Mouse (Mus musculus): ENCODE results near the gene Gm8180. TPM values are rescaled to one million over a fixed set of nuclear protein-coding genes. Genes with fewer than 3 reads are reported as not detected.
"Not testable (repeated sequence)": the region's sequence is repeated elsewhere in the genome, so short reads cannot be mapped to it uniquely, and the experiment has no call there.

Gm8180 gene
- total and polyA plus RNA-seq, 3 experiments, result not detected

DNA sequence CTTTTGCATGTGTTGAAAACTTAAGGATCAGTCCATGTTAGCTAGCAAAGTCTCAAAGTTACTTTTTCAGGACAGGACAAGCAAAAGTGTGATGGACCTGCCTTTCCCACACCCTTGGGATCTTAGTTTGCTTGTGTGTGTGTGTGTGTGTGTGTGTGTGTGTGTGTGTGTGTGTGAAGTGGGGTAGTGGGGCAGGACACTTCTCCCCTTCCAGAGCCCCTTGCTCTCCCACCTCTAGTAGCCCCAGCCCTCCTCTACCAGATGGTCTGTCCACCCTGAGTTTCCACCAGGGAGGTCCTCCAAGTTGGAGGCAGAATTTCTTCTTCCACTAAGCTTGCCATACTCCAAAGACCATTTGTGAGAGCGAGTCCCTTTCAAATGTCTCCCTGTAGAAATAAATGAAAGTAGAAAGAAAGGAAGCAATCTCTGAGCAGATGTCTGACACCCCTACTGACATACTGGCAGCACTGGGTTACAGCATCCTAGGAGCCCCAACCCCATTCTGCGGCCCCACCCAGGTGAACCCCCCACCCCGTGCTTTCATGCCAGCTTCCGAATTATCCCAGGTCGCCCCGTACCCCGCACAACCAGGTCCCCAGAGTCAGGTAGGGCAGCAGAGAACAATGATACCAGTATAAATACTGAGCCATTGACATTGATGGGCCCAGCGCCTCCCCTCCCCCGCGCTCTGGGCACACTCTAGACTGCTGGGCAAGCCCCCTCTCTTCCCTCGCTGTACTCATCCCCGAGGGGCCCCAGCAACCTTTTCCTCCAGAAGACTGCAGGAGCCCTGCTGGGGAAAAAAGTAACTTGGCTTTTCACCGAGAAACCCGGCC, 11.7 kb upstream of the Gm8180 start:
- no peak for ATAC-seq (ENCODE audit: extremely low read depth, insufficient number of reproducible peaks, low FRiP score, poor library complexity, severe bottlenecking)
- Histone ChIP-seq H3K27me3 (ENCODE audit: insufficient read depth, low read length) (no peaks in the 10 kb centered on the region), H3K9me3 (replicated peaks) (peaks cover 11% of the 10 kb centered on the region), H3K4me3 (ENCODE audit: low read depth, low read length) (no peak overlapping the region), H3K4me1 (ENCODE audit: insufficient read depth, low read depth, low read length) (no peaks in the 10 kb centered on the region), H3K36me3 (replicated peaks) (no peaks in the 10 kb centered on the region)
- no peak for DNase-seq (ENCODE audit: low spot score)
- TF ChIP-seq GATA1 (IDR thresholded peaks at IDR 0.05; ENCODE audit: borderline replicate concordance, low read length) (no peak), TAL1 (conservative IDR thresholded peaks at IDR 0.05; ENCODE audit: low read depth, low read length) (no peak), POLR2AphosphoS5 (IDR thresholded peaks at IDR 0.05; ENCODE audit: insufficient replicate concordance, low read depth, low read length) (no peak), CTCF (IDR thresholded peaks at IDR 0.05; ENCODE audit: low read depth, low read length) (no peak), GATA2 (IDR thresholded peaks at IDR 0.05; ENCODE audit: borderline replicate concordance, low read depth, low read length) (no peak)

DNA sequence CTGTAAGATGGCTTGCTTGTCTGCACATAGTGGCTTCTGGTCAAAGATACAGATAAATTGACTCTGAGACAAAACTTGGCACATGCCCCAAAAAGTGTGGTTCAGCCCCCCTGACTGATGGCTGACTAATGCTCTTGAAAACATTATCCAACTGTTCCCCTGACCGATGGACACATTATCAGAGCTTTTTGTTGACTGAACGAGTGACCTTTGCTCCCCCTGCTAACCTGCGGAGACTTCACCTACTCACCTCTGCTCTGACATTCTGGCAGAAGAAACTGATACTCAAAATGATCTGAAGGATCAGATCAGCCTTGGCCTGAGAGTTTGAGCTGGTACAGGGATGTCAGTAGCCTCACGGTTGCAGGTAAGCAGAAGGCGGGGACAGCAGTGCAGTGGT, 9.3 kb upstream of the Gm8180 start:
- not testable (repeated sequence) for H3K27me3 ChIP-seq (ENCODE audit: insufficient read depth, low read length); H3K36me3 ChIP-seq (replicated peaks); H3K4me3 ChIP-seq (ENCODE audit: low read depth, low read length); H3K4me1 ChIP-seq (ENCODE audit: insufficient read depth, low read depth, low read length); ATAC-seq (ENCODE audit: extremely low read depth, insufficient number of reproducible peaks, low FRiP score, poor library complexity, severe bottlenecking); DNase-seq (ENCODE audit: low spot score)
- H3K9me3 ChIP-seq (replicated peaks), result peaks cover 11% of the 10 kb centered on the region

GRCm38 (mm10) chr14:43747566-43747965, 37.0 kb downstream of the Gm8180 start, which contains the start of gene Gm6526:
Gene Gm6526, plus strand, starts transcription at chr14:43747866.
- ATAC-seq (ENCODE audit: extremely low read depth, insufficient number of reproducible peaks, low FRiP score, poor library complexity, severe bottlenecking); H3K9me3 ChIP-seq (replicated peaks); DNase-seq (ENCODE audit: low spot score); H3K36me3 ChIP-seq (replicated peaks); H3K4me3 ChIP-seq (ENCODE audit: low read depth, low read length); H3K27me3 ChIP-seq (ENCODE audit: insufficient read depth, low read length); H3K4me1 ChIP-seq (ENCODE audit: insufficient read depth, low read depth, low read length): not testable (repeated sequence)

Other genes with a start within 250 kb of the Gm8180 start
- gene Gm5799, start 241.2 kb downstream of the Gm8180 start, total RNA-seq (2014; fragmentation: Nextera tagmentation), result 0.58 TPM in 1 of 2 replicates, not detected in the other
- not detected in 2 replicates for gene Gm5799, start 241.2 kb downstream of the Gm8180 start, total RNA-seq (2017)
- not detected in 2 replicates for gene Gm5799, start 241.2 kb downstream of the Gm8180 start, polyA plus RNA-seq (2012)
- gene Gm17654, start 205.6 kb downstream of the Gm8180 start, total RNA-seq (2014; fragmentation: Nextera tagmentation), result not detected in 2 replicates
- gene Gm17654, start 205.6 kb downstream of the Gm8180 start, total RNA-seq (2017), result not detected in 2 replicates
- not detected in 2 replicates for gene Gm17654, start 205.6 kb downstream of the Gm8180 start, polyA plus RNA-seq (2012)
- gene Gm10375, start 176.7 kb downstream of the Gm8180 start, total RNA-seq (2014; fragmentation: Nextera tagmentation), result not detected in 2 replicates
- not detected in 2 replicates for gene Gm10375, start 176.7 kb downstream of the Gm8180 start, total RNA-seq (2017)
- not detected in 2 replicates for gene Gm10375, start 176.7 kb downstream of the Gm8180 start, polyA plus RNA-seq (2012)
- gene Gm8165, start 107.5 kb downstream of the Gm8180 start, total RNA-seq (2014; fragmentation: Nextera tagmentation), result not detected in 2 replicates
- not detected in 2 replicates for gene Gm8165, start 107.5 kb downstream of the Gm8180 start, total RNA-seq (2017)
- not detected in 2 replicates for gene Gm8165, start 107.5 kb downstream of the Gm8180 start, polyA plus RNA-seq (2012)
- 1.6 and 3.4 TPM in 2 replicates for gene Gm7324, start 86.9 kb downstream of the Gm8180 start, total RNA-seq (2014; fragmentation: Nextera tagmentation)
- gene Gm7324, start 86.9 kb downstream of the Gm8180 start, total RNA-seq (2017), result 6.0 and 12.6 TPM in 2 replicates
- gene Gm7324, start 86.9 kb downstream of the Gm8180 start, polyA plus RNA-seq (2012), result 0.18 and 0.60 TPM in 2 replicates
- gene Gm16506, start 57.3 kb downstream of the Gm8180 start, total RNA-seq (2014; fragmentation: Nextera tagmentation), result not detected in 2 replicates
- gene Gm16506, start 57.3 kb downstream of the Gm8180 start, total RNA-seq (2017), result 0.11 TPM in 1 of 2 replicates, not detected in the other
- not detected in 2 replicates for gene Gm16506, start 57.3 kb downstream of the Gm8180 start, polyA plus RNA-seq (2012)
- 0.60 and 2.7 TPM in 2 replicates for gene Gm6526, start 36.9 kb downstream of the Gm8180 start, total RNA-seq (2014; fragmentation: Nextera tagmentation)
- gene Gm6526, start 36.9 kb downstream of the Gm8180 start, total RNA-seq (2017), result 0.35 and 0.66 TPM in 2 replicates
- not detected in 2 replicates for gene Gm6526, start 36.9 kb downstream of the Gm8180 start, polyA plus RNA-seq (2012)
- not detected in 2 replicates for gene Ear1, start 90.8 kb upstream of the Gm8180 start, total RNA-seq (2014; fragmentation: Nextera tagmentation)
- gene Ear1, start 90.8 kb upstream of the Gm8180 start, total RNA-seq (2017), result 0.44 TPM in 1 of 2 replicates, not detected in the other
- gene Ear1, start 90.8 kb upstream of the Gm8180 start, polyA plus RNA-seq (2012), result not detected in 2 replicates
- not detected in 2 replicates for gene Ear10, start 138.8 kb upstream of the Gm8180 start, total RNA-seq (2014; fragmentation: Nextera tagmentation)
- not detected in 2 replicates for gene Ear10, start 138.8 kb upstream of the Gm8180 start, total RNA-seq (2017)
- gene Ear10, start 138.8 kb upstream of the Gm8180 start, polyA plus RNA-seq (2012), result not detected in 2 replicates
- not detected in 2 replicates for gene Gm8113, start 140.6 kb upstream of the Gm8180 start, total RNA-seq (2014; fragmentation: Nextera tagmentation)
- gene Gm8113, start 140.6 kb upstream of the Gm8180 start, total RNA-seq (2017), result 0.05 and 0.06 TPM in 2 replicates
- gene Gm8113, start 140.6 kb upstream of the Gm8180 start, polyA plus RNA-seq (2012), result not detected in 2 replicates
- not detected in 2 replicates for gene Ang5, start 172.3 kb upstream of the Gm8180 start, total RNA-seq (2014; fragmentation: Nextera tagmentation)
- 0.41 TPM in 1 of 2 replicates, not detected in the other for gene Ang5, start 172.3 kb upstream of the Gm8180 start, total RNA-seq (2017)
- not detected in 2 replicates for gene Ang5, start 172.3 kb upstream of the Gm8180 start, polyA plus RNA-seq (2012)
- gene Ang6, start 217.5 kb upstream of the Gm8180 start, total RNA-seq (2014; fragmentation: Nextera tagmentation), result not detected in 2 replicates
- gene Ang6, start 217.5 kb upstream of the Gm8180 start, total RNA-seq (2017), result 0.55 TPM in 1 of 2 replicates, not detected in the other
- not detected in 2 replicates for gene Ang6, start 217.5 kb upstream of the Gm8180 start, polyA plus RNA-seq (2012)

Data from G1E (cell line).